Mouse (Mus musculus) small intestine, adult 2 months (tissue): Measurements from ENCODE around the gene Eif3f. TPM values are rescaled to one million over a fixed set of nuclear protein-coding genes. Genes with fewer than 3 reads are reported as not detected.

ENCODE experiments used
- H3K27ac ChIP-seq: fragments of 200-500 bp; 2 replicates; pipeline ENCODE4 v1.5.1; 2012; ENCODE audit warnings: low read depth, low read length, control low read depth, inconsistent platforms; ENCODE audit not compliant: insufficient read depth
- H3K27me3 ChIP-seq: fragments of 200-500 bp; 2 replicates; pipeline ENCODE4 v1.6.1; 2012; ENCODE audit warnings: mild to moderate bottlenecking, moderate library complexity, low read length, inconsistent platforms; ENCODE audit not compliant: control insufficient read depth, insufficient read depth
- H3K36me3 ChIP-seq: fragments of 200-500 bp; 2 replicates; pipeline ENCODE4 v1.6.1; 2012; ENCODE audit warnings: mild to moderate bottlenecking, low read length, control low read depth, inconsistent platforms; ENCODE audit not compliant: control insufficient read depth, insufficient read depth
- H3K4me1 ChIP-seq: fragments of 200-500 bp; 2 replicates; pipeline ENCODE4 v1.6.1; 2012; ENCODE audit warnings: low read length, inconsistent platforms, mixed read lengths; ENCODE audit not compliant: control insufficient read depth, insufficient read depth, insufficient read length
- H3K4me3 ChIP-seq: fragments of 200-500 bp; 2 replicates; pipeline ENCODE4 v1.5.1; 2012; ENCODE audit warnings: low read depth, mild to moderate bottlenecking, control low read depth, inconsistent platforms, low read length, moderate library complexity
- CTCF ChIP-seq: fragments of 200-500 bp; IDR thresholded peaks from 2 replicates; pipeline ENCODE4 v1.5.1; 2012; ENCODE audit warnings: low read depth, mild to moderate bottlenecking, control low read depth, inconsistent platforms, low read length, moderate library complexity, mixed read lengths; ENCODE audit not compliant: insufficient replicate concordance, insufficient read length; ENCODE audit errors: extremely low read depth
- POLR2A ChIP-seq: fragments of 200-500 bp; IDR thresholded peaks from 2 replicates; pipeline ENCODE4 v1.6.1; 2012; ENCODE audit warnings: low read depth, mild to moderate bottlenecking, control low read depth, inconsistent platforms, low read length, moderate library complexity
- WGBS: fragments of 180-500 bp; shearing (Covaris S2); methylation state at CpG from one replicate; pipeline ENCODE4 v1.1.7; 2018; 5-methylcytosine and 5-hydroxymethylcytosine counted together
- polyA plus RNA-seq: library from polyadenylated mRNA; depleted of rRNA; stranded (reverse); fragments of >200 nt; gene quantifications from 2 replicates; pipeline ENCODE4 v1.2.3, GENCODE M21; 2012; rRNA removed

Gene Eif3f
- polyA plus RNA-seq, 1 experiment, result 223 TPM

DNA sequence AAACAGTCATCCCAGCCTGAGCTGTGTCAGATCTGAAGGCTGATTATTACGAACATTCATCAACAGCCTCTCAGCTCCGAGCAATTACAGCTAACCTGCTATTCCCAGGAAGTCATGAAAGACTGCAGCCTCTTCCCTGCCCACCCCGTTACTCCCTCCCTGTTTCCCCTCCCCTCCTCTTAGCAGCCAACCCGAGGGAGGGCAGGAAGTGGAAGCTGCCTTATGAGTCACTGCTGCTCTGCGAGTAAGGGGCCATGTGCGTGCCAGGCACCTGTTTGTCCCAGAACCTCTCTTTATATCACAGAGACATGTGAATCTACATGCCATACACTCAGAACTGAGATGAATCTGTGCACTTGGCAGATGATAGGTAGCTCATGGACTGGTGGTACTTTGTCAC, 34.0 kb downstream of the Eif3f start:
- H3K27me3 ChIP-seq, result no peaks in the 10 kb centered on the region
- no peaks in the 10 kb centered on the region for H3K4me1 ChIP-seq
- no peak overlapping the region for H3K27ac ChIP-seq
- whole genome bisulfite sequencing, result 27% methylated on average over 6 of the region's 6 CpGs
- no peak for TF ChIP-seq POLR2A
- no peak for TF ChIP-seq CTCF
- no peak overlapping the region for H3K4me3 ChIP-seq
- H3K36me3 ChIP-seq, result no peaks in the 10 kb centered on the region

- Histone ChIP-seq H3K4me3 (no peak overlapping the region), H3K4me1 (no peaks in the 10 kb centered on the region), H3K27me3 (no peaks in the 10 kb centered on the region), H3K36me3 (no peaks in the 10 kb centered on the region), H3K27ac (no peak overlapping the region)
- WGBS, result 58% methylated on average over 6 of the region's 6 CpGs
- TF ChIP-seq CTCF (no peak), POLR2A (no peak)
Measured at GRCm38 (mm10) chr7:108972273-108972672, 38.1 kb downstream of the Eif3f start.

- WGBS, result 84% methylated on average over 2 of the region's 3 CpGs
- TF ChIP-seq CTCF (no peak), POLR2A (no peak)
- H3K27me3 ChIP-seq, result no peaks in the 10 kb centered on the region
- no peaks in the 10 kb centered on the region for H3K4me1 ChIP-seq
- H3K27ac ChIP-seq, result no peak overlapping the region
- no peaks in the 10 kb centered on the region for H3K36me3 ChIP-seq
- no peak overlapping the region for H3K4me3 ChIP-seq
Measured at GRCm38 (mm10) chr7:108985934-108986708, 51.9 kb downstream of the Eif3f start.

DNA sequence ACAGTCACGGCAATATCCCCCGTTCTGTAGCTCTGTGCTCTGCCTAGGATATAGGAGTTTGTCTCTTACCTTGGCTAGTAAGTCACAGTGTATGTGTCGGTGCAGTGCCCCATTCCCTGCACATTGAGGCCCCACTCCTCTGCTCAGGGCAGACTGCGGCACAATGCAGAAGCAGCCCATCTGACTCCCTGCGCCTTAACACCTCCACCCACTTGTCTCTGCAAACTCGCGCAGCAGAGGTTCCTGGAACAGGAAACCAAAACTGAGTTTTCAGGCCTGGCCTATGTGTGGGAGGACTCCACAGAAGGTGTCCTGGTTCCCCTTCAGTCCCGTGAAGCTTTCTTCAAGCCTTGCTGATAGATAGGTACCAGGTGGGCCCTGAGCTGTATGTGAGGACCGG, 57.0 kb downstream of the Eif3f start:
- H3K4me3 ChIP-seq, result no peak overlapping the region
- H3K27me3 ChIP-seq, result no peaks in the 10 kb centered on the region
- H3K36me3 ChIP-seq, result no peaks in the 10 kb centered on the region
- no peak overlapping the region for H3K27ac ChIP-seq
- TF ChIP-seq POLR2A (no peak), CTCF (no peak)
- WGBS, result 80% methylated on average over 9 of the region's 9 CpGs
- H3K4me1 ChIP-seq, result no peaks in the 10 kb centered on the region

Other genes with a start within 250 kb of the Eif3f start
- gene Olfr512, start 221.1 kb upstream of the Eif3f start, polyA plus RNA-seq, result not detected in 2 replicates
- gene Olfr513, start 183.4 kb upstream of the Eif3f start, polyA plus RNA-seq, result not detected in 2 replicates
- not detected in 2 replicates for gene Olfr514, start 108.4 kb upstream of the Eif3f start, polyA plus RNA-seq
- not detected in 2 replicates for gene Olfr516, start 83.9 kb upstream of the Eif3f start, polyA plus RNA-seq
- gene Olfr517, start 62.0 kb upstream of the Eif3f start, polyA plus RNA-seq, result not detected in 2 replicates
- not detected in 2 replicates for gene Olfr518, start 49.4 kb upstream of the Eif3f start, polyA plus RNA-seq
- gene Olfr519, start 40.0 kb upstream of the Eif3f start, polyA plus RNA-seq, result not detected in 2 replicates
- 0.03 TPM in 1 of 2 replicates, not detected in the other for gene Nlrp10, start 4.2 kb upstream of the Eif3f start, polyA plus RNA-seq
- 0.58 and 0.63 TPM in 2 replicates for gene Tub, start 15.9 kb downstream of the Eif3f start, polyA plus RNA-seq
- 0.41 and 0.67 TPM in 2 replicates for gene Ric3, start 148.9 kb downstream of the Eif3f start, polyA plus RNA-seq
- 0.44 and 1.8 TPM in 2 replicates for gene Lmo1, start 240.8 kb downstream of the Eif3f start, polyA plus RNA-seq